In genomic region chr13:49846751-49847150, GRCm38 (mm10) we compare ENCODE assay signal across 35 mouse cellular contexts. TPM values are rescaled to one million over a fixed set of nuclear protein-coding genes. Genes with fewer than 3 reads are reported as not detected.
DNase-seq lines count a peak whose midpoint lies in the region; ATAC-seq lines count a peak whose summit lies in the region.
"Had no signal": no experiment of that assay in that cellular context is flagged by ENCODE, and none has a peak within 500 bp of the region (broad histone marks: within the 10 kb centered on the region; RNA-seq: fewer than 3 reads in every experiment).

No protein-coding gene starts in this region.

- no peaks in the 10 kb centered on the region for H3K27me3 ChIP-seq in heart, embryonic 11.5 days (ENCODE audit: control insufficient read depth, insufficient read depth, low read length)
- no peaks in the 10 kb centered on the region for H3K27me3 ChIP-seq in heart, embryonic 16.5 days (ENCODE audit: control insufficient read depth, insufficient read depth, low read length)
- H3K27me3 ChIP-seq: embryonic facial prominence, embryonic 12.5 days; liver, embryonic 12.5 days; megakaryocyte, embryonic 14.5 days; midbrain, embryonic 13.5 days; neural tube, embryonic 13.5 days; Patski had no signal

- ATAC-seq in heart, embryonic 11.5 days (replicated peaks; ENCODE audit: insufficient number of reproducible peaks, low FRiP score, low TSS enrichment): peak; percentile 73; the same call in 1 of the 2 replicates
- peak; percentile 52; the same call in 1 of the 2 replicates for ATAC-seq in heart, embryonic 16.5 days (replicated peaks; ENCODE audit: extremely low read depth, insufficient read depth, low FRiP score)
- ATAC-seq in common myeloid progenitor, adult 5-6 weeks (replicated peaks; ENCODE audit: low read depth, poor library complexity, severe bottlenecking): peak; percentile 88
- ATAC-seq: forebrain, embryonic 14.5 days; liver, embryonic 12.5 days; liver, postnatal 0 days; midbrain, embryonic 13.5 days; Patski had no signal

- no peak overlapping the region for H3K4me2 ChIP-seq in heart, embryonic 11.5 days
- no peak overlapping the region for H3K4me2 ChIP-seq in heart, embryonic 16.5 days (ENCODE audit: low read depth, low read length)
- H3K4me2 ChIP-seq: embryonic facial prominence, embryonic 12.5 days; hindbrain, embryonic 14.5 days; liver, embryonic 12.5 days; midbrain, embryonic 13.5 days; neural tube, embryonic 13.5 days had no signal

- 13% methylated on average over 3 of the region's 3 CpGs for WGBS in heart, embryonic 11.5 days (ENCODE audit: insufficient replicate concordance)
- 16% methylated on average over 3 of the region's 3 CpGs for WGBS in heart, embryonic 16.5 days

- H3K27ac ChIP-seq in heart, embryonic 11.5 days (ENCODE audit: low read depth, low read length): no peak overlapping the region
- no peak overlapping the region for H3K27ac ChIP-seq in heart, embryonic 16.5 days (ENCODE audit: low read length)
- H3K27ac ChIP-seq: embryonic facial prominence, embryonic 12.5 days; heart, adult 2 months; hindbrain, embryonic 14.5 days; kidney, postnatal 0 days; liver, embryonic 12.5 days; midbrain, embryonic 13.5 days; neural tube, embryonic 13.5 days had no signal

- H3K4me1 ChIP-seq in heart, embryonic 11.5 days (ENCODE audit: control insufficient read depth, insufficient read depth, low read length): no peaks in the 10 kb centered on the region
- H3K4me1 ChIP-seq in heart, embryonic 16.5 days (ENCODE audit: control insufficient read depth, insufficient read depth, low read length): no peaks in the 10 kb centered on the region
- H3K4me1 ChIP-seq: embryonic facial prominence, embryonic 12.5 days; liver, embryonic 12.5 days; midbrain, embryonic 13.5 days; neural tube, embryonic 13.5 days had no signal

- DNase-seq in heart, adult 9 months (ENCODE audit: low spot score in 2 of 2): no peak
- no peak for DNase-seq in heart, adult 8-10 months (ENCODE audit: low spot score)
- DNase-seq in kidney, adult 8-10 months: no peak
- DNase-seq in B cell, adult 2 months: no peak
- DNase-seq: adrenal gland, postnatal 10 days; cerebellum, adult 11 months; cerebellum, adult 9-10 months; cerebellum, postnatal 36 days; embryo, embryonic 11 days; gastrocnemius, postnatal 14 days; heart, adult 2 months; kidney, adult 18-20 months; kidney, postnatal 4 days; lung, postnatal 36 days; thymus, adult 2 months; thymus, postnatal 36 days had no signal

- H3K9me3 ChIP-seq in heart, embryonic 11.5 days (replicated peaks; ENCODE audit: control insufficient read depth, low read length): no peaks in the 10 kb centered on the region; the same call in 1 of the 2 replicates
- H3K9me3 ChIP-seq in heart, embryonic 16.5 days (replicated peaks; ENCODE audit: control insufficient read depth, low read length): peaks cover 6% of the 10 kb centered on the region
- H3K9me3 ChIP-seq: liver, embryonic 12.5 days; neural tube, embryonic 13.5 days had no signal

- no peak overlapping the region for H3K4me3 ChIP-seq in heart, embryonic 11.5 days (ENCODE audit: low read depth, low read length)
- no peak overlapping the region for H3K4me3 ChIP-seq in heart, embryonic 16.5 days (ENCODE audit: low read length)
- H3K4me3 ChIP-seq: embryonic facial prominence, embryonic 12.5 days; heart, adult 2 months; liver, embryonic 12.5 days; megakaryocyte, embryonic 14.5 days; midbrain, embryonic 13.5 days; neural tube, embryonic 13.5 days had no signal

- no peaks in the 10 kb centered on the region for H3K36me3 ChIP-seq in heart, embryonic 11.5 days (ENCODE audit: control insufficient read depth, insufficient read depth, low read length)
- no peaks in the 10 kb centered on the region for H3K36me3 ChIP-seq in heart, embryonic 16.5 days (ENCODE audit: control insufficient read depth, insufficient read depth)
- H3K36me3 ChIP-seq: embryonic facial prominence, embryonic 12.5 days; liver, embryonic 12.5 days; midbrain, embryonic 13.5 days; neural tube, embryonic 13.5 days had no signal

- H3K9ac ChIP-seq in heart, embryonic 11.5 days (ENCODE audit: low read depth, low read length): no peak overlapping the region
- H3K9ac ChIP-seq in heart, embryonic 16.5 days (ENCODE audit: low read length): no peak overlapping the region
- H3K9ac ChIP-seq: embryonic facial prominence, embryonic 12.5 days; hindbrain, embryonic 14.5 days; liver, embryonic 12.5 days; liver, postnatal 0 days; midbrain, embryonic 13.5 days; neural tube, embryonic 13.5 days had no signal

RNA-seq across cellular contexts. Expression of gene Gm30302, which starts 48.0 kb away (rescaled TPM):
- 0.19 and 0.35 TPM in 2 replicates for polyA plus RNA-seq in heart, embryonic 11.5 days (2014; fragmentation: Nextera tagmentation; extraction: Ambion mirVana)
- not detected in 2 replicates for polyA plus RNA-seq in heart, embryonic 16.5 days (2015; fragmentation: Nextera tagmentation; extraction: Ambion mirVana)
- total RNA-seq in heart, adult 8-10 months (2022): under 1 TPM; 0.11 to 0.90 (median 0.38) TPM
- not detected in 2 replicates for total RNA-seq in common myeloid progenitor, adult 5-6 weeks (2017)
- total RNA-seq: gastrocnemius, postnatal 14 days; layer of hippocampus, adult 8-10 months; layer of hippocampus, postnatal 25 days; left cerebral cortex, adult 8-10 months; left cerebral cortex, postnatal 36 days had no signal
- polyA plus RNA-seq: embryonic facial prominence, embryonic 12.5 days; forebrain, embryonic 14.5 days; kidney, postnatal 0 days; limb, embryonic 14.5 days; liver, embryonic 12.5 days; liver, postnatal 0 days; lung, embryonic 16.5 days; midbrain, embryonic 13.5 days; neural tube, embryonic 13.5 days; Patski; thymus, adult 2 months had no signal
